ENCODE assay signal across 16 mouse cellular contexts in the genomic region with DNA sequence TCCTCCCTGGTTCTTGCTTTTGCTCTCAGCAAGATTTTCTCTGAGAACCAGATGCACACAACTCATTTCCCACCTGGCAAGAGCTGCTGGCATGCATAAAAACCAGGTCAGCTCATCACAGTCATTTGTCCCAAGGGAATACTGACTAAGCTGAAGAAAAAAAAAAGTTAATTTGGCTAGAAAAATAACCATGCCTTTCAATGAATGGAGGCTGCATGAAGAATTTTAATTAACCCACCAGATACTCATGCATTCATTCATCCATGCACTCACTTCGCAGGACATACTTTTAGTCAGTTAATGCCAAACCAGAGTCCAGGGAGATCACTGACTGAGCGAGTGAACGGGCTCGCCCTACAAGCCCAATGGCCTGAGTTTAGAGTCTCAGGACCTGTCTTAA.
DNase-seq lines count a peak whose midpoint lies in the region; ATAC-seq and TF ChIP-seq lines count a peak whose summit lies in the region.
"Had no signal": no experiment of that assay in that cellular context is flagged by ENCODE, and none has a peak within 500 bp of the region (broad histone marks: within the 10 kb centered on the region; RNA-seq: fewer than 3 reads in every experiment).

No protein-coding gene starts in this region.

- 35% methylated on average over 4 of the region's 4 CpGs for WGBS in kidney, adult 2 months
- WGBS in intestine, embryonic 16.5 days, result 90% methylated on average over 4 of the region's 4 CpGs
- 89% methylated on average over 4 of the region's 4 CpGs for WGBS in forebrain, embryonic 14.5 days

- 0 out of 2 replicates have a peak, but pooled peaks cover 5% of the 10 kb centered on the region for H3K9me3 ChIP-seq in intestine, embryonic 16.5 days (ENCODE audit: control insufficient read depth, low read length)
- H3K9me3 ChIP-seq in forebrain, embryonic 14.5 days (replicated peaks; ENCODE audit: control insufficient read depth, low read length), result peaks cover 4% of the 10 kb centered on the region; the same call in 1 of the 2 replicates
- H3K9me3 ChIP-seq: limb, embryonic 13.5 days; liver, embryonic 15.5 days; neural tube, embryonic 15.5 days had no signal

- H3K4me3 ChIP-seq in kidney, adult 2 months (ENCODE audit: insufficient read depth, low read depth, low read length), result no peak overlapping the region
- no peak overlapping the region for H3K4me3 ChIP-seq in intestine, embryonic 16.5 days (ENCODE audit: low read length)
- no peak overlapping the region for H3K4me3 ChIP-seq in forebrain, embryonic 14.5 days (ENCODE audit: low read depth, low read length)
- H3K4me3 ChIP-seq: hindbrain, embryonic 15.5 days; left cerebral cortex, adult 2 months; limb, embryonic 13.5 days; liver, embryonic 15.5 days; neural tube, embryonic 15.5 days had no signal

- DNase-seq in gastrocnemius, adult 18-20 months (ENCODE audit: low spot score), result peak; percentile 6
- DNase-seq in gastrocnemius, adult 8-10 months (ENCODE audit: low spot score in 2 of 2), result no peak
- peak; percentile 74 for DNase-seq in brain, adult 2 months (ENCODE audit: low read depth, low spot score)
- peak; percentile 82 for DNase-seq in kidney, adult 2 months
- peak; percentile 46 to 65 for DNase-seq in kidney, postnatal 36 days
- no peak for DNase-seq in forebrain, embryonic 14.5 days (ENCODE audit: low spot score)
- DNase-seq: embryo, embryonic 11 days; heart, postnatal 10 days; lung, postnatal 14 days; thymus, postnatal 14 days had no signal

- H3K27ac ChIP-seq in kidney, adult 2 months (ENCODE audit: insufficient read depth, low read depth, low read length), result no peak overlapping the region
- no peak overlapping the region for H3K27ac ChIP-seq in intestine, embryonic 16.5 days (ENCODE audit: low read length)
- no peak overlapping the region for H3K27ac ChIP-seq in forebrain, embryonic 14.5 days (ENCODE audit: low read depth, low read length)
- H3K27ac ChIP-seq: hindbrain, embryonic 15.5 days; left cerebral cortex, adult 2 months; limb, embryonic 13.5 days; liver, embryonic 15.5 days; neural tube, embryonic 15.5 days had no signal

- no peak for ATAC-seq in intestine, embryonic 16.5 days
- ATAC-seq in forebrain, embryonic 14.5 days, result no peak

- no peak overlapping the region for H3K4me2 ChIP-seq in intestine, embryonic 16.5 days (ENCODE audit: low read depth, low read length)
- H3K4me2 ChIP-seq in forebrain, embryonic 14.5 days (ENCODE audit: low read length), result no peak overlapping the region
- H3K4me2 ChIP-seq: hindbrain, embryonic 15.5 days; limb, embryonic 13.5 days; liver, embryonic 15.5 days; neural tube, embryonic 15.5 days had no signal

- 0 out of 2 replicates have a peak, but pooled peaks cover 3% of the 10 kb centered on the region for H3K4me1 ChIP-seq in kidney, adult 2 months (ENCODE audit: control insufficient read depth, insufficient read depth, low read length)
- H3K4me1 ChIP-seq in intestine, embryonic 16.5 days (ENCODE audit: control insufficient read depth, insufficient read depth, low read length), result no peaks in the 10 kb centered on the region
- no peaks in the 10 kb centered on the region for H3K4me1 ChIP-seq in forebrain, embryonic 14.5 days (ENCODE audit: control insufficient read depth, insufficient read depth, low read length)
- H3K4me1 ChIP-seq: hindbrain, embryonic 15.5 days; limb, embryonic 13.5 days; liver, embryonic 15.5 days; neural tube, embryonic 15.5 days had no signal

- TF ChIP-seq CTCF in kidney, adult 2 months (conservative IDR thresholded peaks at IDR 0.05; ENCODE audit: insufficient read depth, insufficient read length, low read depth, low read length), result no peak

- no peak for TF ChIP-seq POLR2A in kidney, adult 2 months (IDR thresholded peaks at IDR 0.05; ENCODE audit: low read depth, low read length)

- H3K27me3 ChIP-seq in kidney, adult 2 months (replicated peaks; ENCODE audit: control insufficient read depth, insufficient read depth, low read length), result no peaks in the 10 kb centered on the region
- H3K27me3 ChIP-seq in intestine, embryonic 16.5 days (replicated peaks; ENCODE audit: control insufficient read depth, insufficient read depth, low read length), result no peaks in the 10 kb centered on the region
- no peaks in the 10 kb centered on the region for H3K27me3 ChIP-seq in forebrain, embryonic 14.5 days (replicated peaks; ENCODE audit: control insufficient read depth, insufficient read depth, low read length)
- H3K27me3 ChIP-seq: hindbrain, embryonic 15.5 days; limb, embryonic 13.5 days; liver, embryonic 15.5 days; neural tube, embryonic 15.5 days had no signal

- H3K36me3 ChIP-seq in kidney, adult 2 months (ENCODE audit: control insufficient read depth, insufficient read depth, low read length), result no peaks in the 10 kb centered on the region
- no peaks in the 10 kb centered on the region for H3K36me3 ChIP-seq in intestine, embryonic 16.5 days (ENCODE audit: control insufficient read depth, insufficient read depth, low read length)
- no peaks in the 10 kb centered on the region for H3K36me3 ChIP-seq in forebrain, embryonic 14.5 days (ENCODE audit: control insufficient read depth, insufficient read depth, low read length)
- H3K36me3 ChIP-seq: hindbrain, embryonic 15.5 days; limb, embryonic 13.5 days; liver, embryonic 15.5 days; neural tube, embryonic 15.5 days had no signal

- H3K9ac ChIP-seq in intestine, embryonic 16.5 days (ENCODE audit: low read depth, low read length), result no peak overlapping the region
- H3K9ac ChIP-seq in forebrain, embryonic 14.5 days (ENCODE audit: low read length), result no peak overlapping the region
- H3K9ac ChIP-seq: hindbrain, embryonic 15.5 days; limb, embryonic 13.5 days; liver, embryonic 15.5 days; neural tube, embryonic 15.5 days had no signal

Comparison
In these comparisons a context has a peak if more than half of its experiments do, and no peak if none do; other contexts are left out.
1. DNase-seq: peak in gastrocnemius, adult 18-20 months (single experiment), brain, adult 2 months (single experiment), kidney, adult 2 months (single experiment) and kidney, postnatal 36 days (2 of 2); none in gastrocnemius, adult 8-10 months (0 of 2) and forebrain, embryonic 14.5 days (single experiment).